Mouse (Mus musculus) erythroblast, embryonic 14.5 days (primary cell): Measurements from ENCODE around the gene Pcgf3. TPM values are rescaled to one million over a fixed set of nuclear protein-coding genes. Genes with fewer than 3 reads are reported as not detected.

Experiments used
- H3K27me3 ChIP-seq: 2 replicates; pipeline ENCODE4 v1.6.1; 2012; ENCODE audit warnings: inconsistent platforms; ENCODE audit not compliant: control insufficient read depth
- H3K36me3 ChIP-seq: 2 replicates; pipeline ENCODE4 v1.6.1; 2012; ENCODE audit warnings: mild to moderate bottlenecking, inconsistent platforms; ENCODE audit not compliant: control insufficient read depth
- H3K4me1 ChIP-seq: 2 replicates; pipeline ENCODE4 v1.6.1; 2012; ENCODE audit warnings: inconsistent platforms; ENCODE audit not compliant: control insufficient read depth
- H3K4me3 ChIP-seq: replicated peaks from 2 replicates; pipeline ENCODE3; 2012; ENCODE audit warnings: moderate library complexity, mild to moderate bottlenecking, inconsistent platforms
- H3K9me3 ChIP-seq: 2 replicates; pipeline ENCODE4 v1.6.1; 2012; ENCODE audit warnings: low read length, inconsistent platforms, mixed read lengths; ENCODE audit not compliant: control insufficient read depth
- GATA1 ChIP-seq: IDR thresholded peaks from 2 replicates; pipeline ENCODE4 v1.6.1; 2012; ENCODE audit warnings: low read length, inconsistent platforms, mixed read lengths
- TAL1 ChIP-seq: IDR thresholded peaks from 3 replicates; pipeline ENCODE4 v1.6.1; 2012; ENCODE audit warnings: low read length, inconsistent platforms, mixed read lengths
- polyA plus RNA-seq: library from polyadenylated mRNA; stranded (reverse); fragments of >175 nt; gene quantifications from 2 replicates; pipeline ENCODE4 v1.2.3, GENCODE M21; 2012

The Pcgf3 gene
- polyA plus RNA-seq, 1 experiment, result 0.36 TPM

DNA sequence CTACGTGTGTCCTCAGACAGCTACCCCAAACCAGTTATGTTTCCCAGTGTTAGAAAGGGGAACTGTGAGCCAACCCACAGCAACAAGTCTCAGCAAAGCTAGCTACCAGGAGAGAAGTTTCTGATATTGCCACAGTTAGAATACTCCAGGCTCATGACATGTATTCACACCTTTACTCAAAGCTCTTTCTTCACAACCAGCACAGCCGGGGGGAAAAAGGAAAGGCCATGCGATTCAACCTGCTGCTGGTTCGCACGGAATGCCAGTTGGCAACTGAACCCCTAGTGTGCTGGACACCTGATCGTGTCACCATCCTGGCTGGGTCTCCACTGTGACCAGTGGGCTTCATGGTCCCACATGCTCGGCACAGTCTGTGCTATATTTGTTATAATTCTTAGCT, 13.2 kb upstream of the Pcgf3 start:
- no peak for TF ChIP-seq TAL1
- no peak for TF ChIP-seq GATA1
- Histone ChIP-seq H3K4me3 (no peak overlapping the region), H3K36me3 (no peaks in the 10 kb centered on the region), H3K27me3 (peaks cover 6% of the 10 kb centered on the region), H3K9me3 (no peaks in the 10 kb centered on the region), H3K4me1 (peaks cover 46% of the 10 kb centered on the region)

- peaks cover 47% of the 10 kb centered on the region for H3K4me1 ChIP-seq
- H3K9me3 ChIP-seq, result no peaks in the 10 kb centered on the region
- H3K4me3 ChIP-seq, result peak within 1 kb of the TSS; percentile 60
- no peaks in the 10 kb centered on the region for H3K36me3 ChIP-seq
- peaks cover 6% of the 10 kb centered on the region for H3K27me3 ChIP-seq
- TF ChIP-seq TAL1 (no peak), GATA1 (no peak)
Observed at GRCm38 (mm10) chr5:108448785-108449668, 12.0 kb upstream of the Pcgf3 start, which contains the start of gene Mfsd7a. Gene Mfsd7a, minus strand, starts transcription at chr5:108448891.

DNA sequence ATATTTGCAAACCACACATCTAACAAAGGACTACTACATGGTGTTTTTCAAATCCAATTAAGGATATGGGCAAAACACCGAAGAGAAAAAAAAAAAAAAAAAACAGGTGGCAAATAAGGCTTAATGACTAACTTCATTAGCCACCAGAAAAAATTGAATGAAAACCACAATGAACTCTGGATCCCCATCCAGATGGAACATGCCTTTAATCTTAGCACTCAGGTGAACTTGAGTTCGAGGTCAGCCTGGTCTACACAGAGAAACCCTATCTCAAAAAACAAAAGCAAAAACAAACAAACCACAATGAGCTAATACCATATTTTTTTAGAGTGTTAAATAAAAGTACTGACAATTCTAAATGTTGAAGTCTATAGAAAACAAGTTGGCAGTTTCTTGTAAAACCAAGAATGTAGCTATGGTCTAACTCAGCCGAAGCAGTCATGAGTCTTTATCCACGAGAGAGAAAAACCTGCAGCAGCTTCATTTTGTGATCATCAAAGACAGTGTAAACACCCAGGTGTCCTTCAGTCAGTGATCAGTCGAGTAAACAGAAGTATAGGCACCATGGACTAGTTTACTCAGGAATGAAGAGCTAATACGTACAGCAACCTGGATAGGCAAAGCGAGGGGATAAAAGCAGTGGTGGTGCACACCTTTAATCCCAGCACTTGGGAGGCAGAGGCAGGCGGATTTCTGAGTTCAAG, 10.0 kb upstream of the Pcgf3 start:
- no peak for TF ChIP-seq TAL1
- no peak for TF ChIP-seq GATA1
- no peak overlapping the region for H3K4me3 ChIP-seq
- H3K9me3 ChIP-seq, result no peaks in the 10 kb centered on the region
- no peaks in the 10 kb centered on the region for H3K36me3 ChIP-seq
- H3K27me3 ChIP-seq, result peaks cover 8% of the 10 kb centered on the region
- peaks cover 45% of the 10 kb centered on the region for H3K4me1 ChIP-seq

DNA sequence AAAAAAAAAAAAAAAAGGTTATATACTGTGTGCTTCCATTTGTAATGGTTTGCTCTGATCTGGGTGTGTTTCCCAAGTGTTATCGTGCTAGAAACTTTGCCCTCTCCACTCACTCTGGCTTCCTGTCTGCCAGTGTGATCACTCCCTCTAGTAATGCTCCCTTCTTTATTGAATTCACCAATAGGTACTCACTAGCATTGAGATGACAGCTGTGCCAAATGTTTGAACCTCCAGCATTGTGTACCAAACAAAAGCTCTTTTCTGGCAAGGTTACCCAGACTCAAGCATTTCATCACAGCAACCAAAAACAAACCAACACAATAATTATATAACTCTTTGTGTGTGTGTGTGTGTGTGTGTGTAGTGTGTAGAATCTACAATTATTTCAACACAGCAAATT, 9.4 kb upstream of the Pcgf3 start:
- Histone ChIP-seq H3K4me1 (peaks cover 41% of the 10 kb centered on the region), H3K4me3 (no peak overlapping the region), H3K9me3 (no peaks in the 10 kb centered on the region), H3K27me3 (peaks cover 8% of the 10 kb centered on the region), H3K36me3 (no peaks in the 10 kb centered on the region)
- no peak for TF ChIP-seq TAL1
- TF ChIP-seq GATA1, result no peak

DNA sequence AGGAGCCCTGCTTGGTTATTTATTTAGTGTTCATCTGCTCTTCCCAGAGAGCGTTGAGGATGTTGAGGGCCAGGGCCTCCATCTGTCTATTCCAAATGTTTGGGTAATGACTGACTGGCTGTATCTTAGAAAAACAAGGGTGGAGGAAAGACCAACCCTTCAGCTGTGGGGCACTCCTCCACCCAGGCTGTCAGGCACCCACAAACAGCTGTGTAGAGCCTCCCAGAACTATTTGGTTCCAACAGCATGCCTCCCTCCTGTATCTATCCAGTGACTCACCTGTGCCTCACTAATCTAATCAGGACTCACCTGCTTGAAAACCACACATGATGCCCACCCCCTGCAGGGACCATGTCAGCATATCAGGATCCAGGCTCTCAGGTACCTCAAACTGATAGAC, 8.6 kb upstream of the Pcgf3 start:
- Histone ChIP-seq H3K9me3 (no peaks in the 10 kb centered on the region), H3K27me3 (peaks cover 8% of the 10 kb centered on the region), H3K4me3 (no peak overlapping the region), H3K4me1 (peaks cover 32% of the 10 kb centered on the region), H3K36me3 (no peaks in the 10 kb centered on the region)
- TF ChIP-seq GATA1 (no peak), TAL1 (no peak)

GRCm38 (mm10) chr5:108454094-108454493, 6.9 kb upstream of the Pcgf3 start:
- H3K9me3 ChIP-seq, result no peaks in the 10 kb centered on the region
- H3K27me3 ChIP-seq, result peaks cover 16% of the 10 kb centered on the region
- peaks cover 25% of the 10 kb centered on the region for H3K4me1 ChIP-seq
- H3K4me3 ChIP-seq, result no peak overlapping the region
- H3K36me3 ChIP-seq, result no peaks in the 10 kb centered on the region
- TF ChIP-seq GATA1 (no peak), TAL1 (no peak)

DNA sequence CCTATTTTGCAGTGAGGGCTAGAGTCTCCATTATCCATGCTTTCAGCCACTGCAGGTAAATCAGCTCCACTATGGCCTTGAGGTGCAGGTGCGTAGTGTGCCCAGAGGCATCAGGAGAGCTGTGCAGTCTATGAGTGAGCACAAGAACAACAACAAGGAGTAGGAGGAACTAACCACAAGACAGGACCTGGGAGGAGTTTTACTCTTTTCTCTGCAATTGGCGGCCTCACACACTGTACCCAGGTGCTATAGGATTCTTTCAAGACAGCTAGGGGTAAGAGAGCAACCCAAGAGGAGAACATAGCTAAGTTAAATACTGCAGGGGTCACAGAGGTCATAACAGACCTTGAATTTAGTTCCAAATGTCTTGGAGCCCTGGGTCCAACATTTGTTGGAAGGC, 2.3 kb upstream of the Pcgf3 start:
- peaks cover 43% of the 10 kb centered on the region for H3K4me1 ChIP-seq
- H3K9me3 ChIP-seq, result no peaks in the 10 kb centered on the region
- no peak overlapping the region for H3K4me3 ChIP-seq
- H3K36me3 ChIP-seq, result peaks cover 5% of the 10 kb centered on the region
- TF ChIP-seq GATA1 (no peak), TAL1 (no peak)
- H3K27me3 ChIP-seq, result peaks cover 20% of the 10 kb centered on the region

- H3K9me3 ChIP-seq, result no peaks in the 10 kb centered on the region
- peak overlapping the region; percentile 93 for H3K4me3 ChIP-seq
- H3K36me3 ChIP-seq, result peaks cover 5% of the 10 kb centered on the region
- TF ChIP-seq TAL1 (no peak), GATA1 (no peak)
- peaks cover 58% of the 10 kb centered on the region for H3K4me1 ChIP-seq
- peaks cover 18% of the 10 kb centered on the region for H3K27me3 ChIP-seq
Observed at GRCm38 (mm10) chr5:108460461-108460860, 571 bp upstream of the Pcgf3 start.

DNA sequence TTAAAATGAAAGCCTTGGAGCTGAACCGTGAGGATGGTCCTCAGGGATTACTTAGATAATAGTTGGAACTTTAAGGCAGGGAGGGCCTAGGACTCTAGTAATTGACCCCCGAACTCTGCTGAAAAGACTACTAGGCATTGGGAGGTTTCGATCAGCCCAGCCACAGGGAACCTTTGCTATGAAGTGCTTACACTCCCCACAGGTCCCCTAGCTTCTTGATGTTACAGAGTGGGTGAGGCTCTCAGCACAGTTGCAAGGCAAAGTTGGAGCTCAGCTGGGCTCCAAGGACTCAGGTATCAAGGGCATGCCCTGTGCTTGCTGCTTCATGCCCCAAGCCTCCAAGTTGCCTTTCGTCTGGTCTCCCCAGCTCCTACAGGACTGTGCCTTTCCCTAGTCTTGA, 1.4 kb downstream of the Pcgf3 start:
- peaks cover 78% of the 10 kb centered on the region for H3K4me1 ChIP-seq
- H3K27me3 ChIP-seq, result peaks cover 18% of the 10 kb centered on the region
- peaks cover 20% of the 10 kb centered on the region for H3K36me3 ChIP-seq
- no peaks in the 10 kb centered on the region for H3K9me3 ChIP-seq
- H3K4me3 ChIP-seq, result peak overlapping the region; percentile 93
- TF ChIP-seq GATA1 (no peak), TAL1 (no peak)
